In genomic region chr2:102979112-102979511, GRCm38 (mm10) we compare ENCODE assay signal across 24 mouse cellular contexts.
DNase-seq lines count a peak whose midpoint lies in the region; ATAC-seq lines count a peak whose summit lies in the region.
"Had no signal": no experiment of that assay in that cellular context is flagged by ENCODE, and none has a peak within 500 bp of the region (broad histone marks: within the 10 kb centered on the region; RNA-seq: fewer than 3 reads in every experiment).

No protein-coding gene starts in this region.

- no peaks in the 10 kb centered on the region for H3K36me3 ChIP-seq in heart, embryonic 12.5 days
- H3K36me3 ChIP-seq: embryonic facial prominence, embryonic 10.5 days; embryonic facial prominence, embryonic 12.5 days; forebrain, embryonic 15.5 days; G1E had no signal

- H3K4me1 ChIP-seq in heart, embryonic 12.5 days (replicated peaks): no peaks in the 10 kb centered on the region
- H3K4me1 ChIP-seq: embryonic facial prominence, embryonic 10.5 days; embryonic facial prominence, embryonic 12.5 days; forebrain, embryonic 13.5 days; forebrain, embryonic 15.5 days had no signal

- DNase-seq in heart, adult 11 months: peak; percentile 16
- peak; percentile 32 for DNase-seq in 416B (ENCODE audit: low read depth)
- no peak for DNase-seq in layer of hippocampus, postnatal 25 days (ENCODE audit: extremely low spot score in 1 of 2, low spot score in 1 of 2)
- DNase-seq in ovary, postnatal 10 days (ENCODE audit: low spot score): no peak
- DNase-seq in cerebellum, adult 18-20 months: no peak
- DNase-seq: adrenal gland, adult 8-10 months; adrenal gland, postnatal 14 days; adrenal gland, postnatal 36 days; cerebellum, adult 11-12 months; cerebellum, adult 9-10 months; cerebellum, postnatal 10 days; cerebellum, postnatal 25 days; embryo, embryonic 11 days; forebrain, postnatal 0 days had no signal

- no peaks in the 10 kb centered on the region for H3K27me3 ChIP-seq in heart, embryonic 12.5 days (replicated peaks)
- H3K27me3 ChIP-seq: embryonic facial prominence, embryonic 12.5 days; forebrain, embryonic 13.5 days; forebrain, embryonic 15.5 days; Patski had no signal

- H3K9me3 ChIP-seq in heart, embryonic 12.5 days (replicated peaks): 0 out of 2 replicates have a peak, but pooled peaks cover 4% of the 10 kb centered on the region
- H3K9me3 ChIP-seq: embryonic facial prominence, embryonic 10.5 days; forebrain, embryonic 13.5 days; forebrain, embryonic 15.5 days; G1E had no signal

- H3K27ac ChIP-seq in heart, embryonic 12.5 days (ENCODE audit: poor library complexity, severe bottlenecking): no peak overlapping the region
- H3K27ac ChIP-seq: embryonic facial prominence, embryonic 10.5 days; embryonic facial prominence, embryonic 12.5 days; forebrain, embryonic 13.5 days; forebrain, embryonic 15.5 days had no signal

- no peak overlapping the region for H3K4me3 ChIP-seq in heart, embryonic 12.5 days
- H3K4me3 ChIP-seq: embryonic facial prominence, embryonic 10.5 days; embryonic facial prominence, embryonic 12.5 days; forebrain, embryonic 13.5 days; forebrain, embryonic 15.5 days had no signal

- ATAC-seq in heart, embryonic 12.5 days (ENCODE audit: insufficient number of reproducible peaks, low FRiP score): no peak
- ATAC-seq in common myeloid progenitor, adult 5-6 weeks (replicated peaks; ENCODE audit: low read depth, poor library complexity, severe bottlenecking): peak; percentile 33; the same call in 1 of the 2 replicates
- ATAC-seq in megakaryocyte, adult 5-6 weeks (ENCODE audit: poor library complexity, severe bottlenecking): peak; percentile 55
- ATAC-seq: activated CD4-positive, CD25-positive, alpha-beta regulatory T cell, adult 4 months; forebrain, embryonic 13.5 days; forebrain, embryonic 15.5 days; forebrain, postnatal 0 days; Patski had no signal

- no peak overlapping the region for H3K4me2 ChIP-seq in heart, embryonic 12.5 days
- H3K4me2 ChIP-seq: embryonic facial prominence, embryonic 12.5 days; forebrain, embryonic 13.5 days; forebrain, embryonic 15.5 days had no signal

- no peak overlapping the region for H3K9ac ChIP-seq in heart, embryonic 12.5 days
- H3K9ac ChIP-seq: embryonic facial prominence, embryonic 12.5 days; forebrain, embryonic 13.5 days; forebrain, embryonic 15.5 days; forebrain, postnatal 0 days had no signal

Comparison
In these comparisons a context has a peak if more than half of its experiments do, and no peak if none do; other contexts are left out.
1. DNase-seq: peak in heart, adult 11 months (single experiment) and 416B (single experiment); none in layer of hippocampus, postnatal 25 days (0 of 2), ovary, postnatal 10 days (single experiment) and cerebellum, adult 18-20 months (0 of 2).